Mouse (Mus musculus): Measurements from ENCODE around the gene Gabpb2.
A peak's percentile ranks its signal among the peaks of the same experiment; 100 is the strongest.
"Not testable (repeated sequence)": the region's sequence is repeated elsewhere in the genome, so short reads cannot be mapped to it uniquely, and the experiment has no call there.

Gene Gabpb2

GRCm38 (mm10) chr3:95161041-95161551, 56.6 kb downstream of the Gabpb2 start:
- no peak for DNase-seq (ENCODE audit: low read depth in 2 of 2, low spot score in 2 of 2)

- DNase-seq (ENCODE audit: low read depth in 2 of 2, low spot score in 2 of 2), result peak; percentile 75 to 81
Measured at GRCm38 (mm10) chr3:95159987-95160963, 57.4 kb downstream of the Gabpb2 start, which contains the start of gene Sema6c. Gene Sema6c (plus strand): TSS chr3:95160457.

DNA sequence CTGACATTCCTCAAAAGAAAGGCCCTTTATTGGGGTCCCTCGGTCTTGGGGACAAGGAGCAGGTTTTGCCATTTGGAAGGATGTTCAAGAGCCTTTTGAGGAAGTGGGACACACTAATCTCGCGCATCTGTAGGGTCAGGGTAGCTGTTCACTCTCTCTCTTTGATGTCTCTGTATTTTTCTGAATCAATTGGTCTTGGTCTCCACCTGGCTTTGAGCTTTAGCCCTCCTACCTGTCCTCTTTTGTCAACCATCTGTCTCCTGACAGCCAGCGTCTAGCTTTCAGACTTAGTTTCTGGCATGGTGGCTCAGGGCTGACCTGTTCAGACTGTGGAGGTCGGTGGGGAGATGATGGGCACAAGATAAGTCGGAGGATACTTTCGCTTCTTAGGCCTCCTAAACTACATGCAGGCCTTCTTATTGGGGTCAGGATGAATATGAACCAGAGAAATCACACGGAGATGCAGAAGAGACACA, 58.2 kb downstream of the Gabpb2 start:
- DNase-seq (ENCODE audit: low read depth in 2 of 2, low spot score in 2 of 2), result no peak

DNA sequence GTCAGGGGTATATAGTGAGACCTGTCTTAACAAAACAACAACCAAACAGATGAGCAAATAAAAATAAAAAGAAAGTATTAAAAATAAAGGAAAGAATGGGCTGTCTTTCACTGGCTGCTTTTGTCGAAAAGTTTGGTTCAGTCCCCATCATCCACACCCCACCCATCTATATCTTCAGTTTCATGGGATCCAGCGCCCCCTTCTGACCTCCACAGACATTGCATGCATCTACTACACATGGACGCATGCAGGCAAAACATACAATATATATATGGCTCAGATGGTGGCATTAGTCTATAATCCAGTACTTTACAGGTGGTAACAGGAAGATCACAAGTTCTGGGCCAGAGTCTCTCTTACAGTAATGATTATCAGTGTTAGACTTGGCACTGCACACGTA, 63.8 kb downstream of the Gabpb2 start:
- peak; percentile 72 to 85 for DNase-seq (ENCODE audit: low read depth in 2 of 2, low spot score in 2 of 2)

DNA sequence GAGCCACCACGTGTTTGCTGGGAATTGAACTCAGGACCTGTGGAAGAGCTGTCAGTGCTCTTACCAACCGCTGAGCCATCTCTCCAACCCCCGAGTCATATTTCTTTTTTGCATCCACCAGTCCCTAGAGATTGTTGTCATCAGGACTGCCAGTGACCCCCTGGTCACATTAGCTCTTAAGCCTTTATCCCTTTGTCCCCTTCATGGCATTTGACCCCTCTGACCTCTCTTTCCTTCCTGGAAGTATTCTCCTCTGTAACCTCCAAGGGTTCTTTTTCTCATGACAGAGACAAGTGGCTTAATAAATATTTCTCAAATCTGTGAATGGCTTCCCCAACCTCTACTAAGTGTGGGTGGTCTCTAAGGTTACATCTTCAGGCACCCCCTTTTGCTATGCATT, 69.8 kb downstream of the Gabpb2 start:
- DNase-seq (ENCODE audit: low read depth in 2 of 2, low spot score in 2 of 2), result no peak

- peak; percentile 87 to 94 for DNase-seq (ENCODE audit: low read depth in 2 of 2, low spot score in 2 of 2)
Measured at GRCm38 (mm10) chr3:95142617-95143011, 75.1 kb downstream of the Gabpb2 start.

DNA sequence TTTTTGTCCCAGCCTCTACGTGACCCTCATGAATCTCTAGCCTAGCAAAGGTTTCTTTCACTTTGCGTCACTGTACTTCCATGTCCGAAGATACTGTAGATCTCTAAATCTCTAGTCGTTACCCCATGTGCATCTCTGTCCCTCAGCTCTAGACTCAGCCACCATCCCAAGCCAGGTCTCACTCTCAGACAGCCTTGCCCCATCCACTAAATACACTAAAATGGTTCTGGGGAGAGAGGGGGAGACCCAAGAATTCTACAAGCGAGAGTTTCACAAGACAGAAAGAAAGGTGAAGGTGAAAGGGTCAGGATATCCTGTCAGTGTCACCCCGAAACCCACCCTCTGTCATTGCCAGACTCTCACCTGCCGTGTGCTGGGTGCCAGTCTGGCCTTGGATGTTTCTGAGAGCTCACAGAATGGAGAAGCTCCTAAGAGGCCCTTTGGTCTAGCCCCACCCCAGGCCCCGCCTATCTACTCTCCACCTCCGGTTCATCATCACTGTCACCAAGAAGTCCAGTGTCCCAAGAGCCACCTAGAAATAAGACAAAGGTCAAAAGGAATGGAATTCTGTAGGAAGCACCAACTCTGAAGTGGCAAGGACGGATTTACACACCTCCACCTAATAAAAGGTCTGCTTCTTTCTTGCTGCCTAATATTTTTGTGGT, 75.6 kb downstream of the Gabpb2 start, which contains the start of gene Tnfaip8l2:
TSS of gene Tnfaip8l2 (minus strand) at position 409 of the 665 bp plus-strand sequence.
- DNase-seq (ENCODE audit: low read depth in 2 of 2, low spot score in 2 of 2), result peak in 1 of 2 experiments; percentile 43

DNA sequence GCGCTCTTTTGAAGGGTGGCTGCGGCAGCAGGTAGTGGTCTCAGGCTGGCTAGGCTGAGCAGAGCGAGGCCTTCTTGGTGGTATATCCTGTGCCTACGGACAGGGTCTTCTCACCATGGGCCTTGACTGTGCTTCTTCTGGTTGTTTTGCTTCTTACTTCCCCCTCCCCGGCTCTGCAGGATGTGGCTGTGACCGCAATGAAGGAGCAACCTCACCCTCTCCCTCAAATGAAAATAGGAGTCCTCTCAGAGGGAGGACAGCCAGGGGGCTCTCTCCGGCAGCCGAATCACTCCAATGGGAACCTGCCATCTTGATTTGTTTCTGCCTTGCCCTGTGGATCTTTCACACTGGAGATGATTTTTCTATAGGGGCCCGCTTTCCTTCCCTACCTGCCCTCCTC, 76.2 kb downstream of the Gabpb2 start:
- peak; percentile 62 to 73 for DNase-seq (ENCODE audit: low read depth in 2 of 2, low spot score in 2 of 2)

DNA sequence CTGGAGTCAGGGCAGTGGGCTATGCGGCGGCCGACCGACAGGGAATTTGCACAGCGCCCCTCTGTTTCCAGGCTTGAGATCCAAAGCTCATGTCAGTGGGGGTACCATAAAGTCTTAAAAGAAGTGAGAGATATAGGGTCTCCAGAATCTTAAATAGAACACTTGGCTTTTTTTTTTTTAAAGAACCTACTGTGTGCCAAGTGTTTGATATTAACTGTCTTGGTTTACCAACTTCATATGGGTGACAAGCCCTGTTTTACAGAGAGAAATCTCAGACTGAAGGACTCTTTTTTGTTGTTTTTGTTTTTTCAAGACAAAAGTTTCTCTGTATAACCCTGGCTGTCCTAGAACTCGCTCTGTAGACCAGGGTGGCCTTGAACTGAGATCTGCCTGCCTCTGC, 76.9 kb downstream of the Gabpb2 start:
- DNase-seq (ENCODE audit: low read depth in 2 of 2, low spot score in 2 of 2), result no peak

- DNase-seq (ENCODE audit: low read depth in 2 of 2, low spot score in 2 of 2), result no peak
Measured at GRCm38 (mm10) chr3:95140289-95140595, 77.5 kb downstream of the Gabpb2 start.

GRCm38 (mm10) chr3:95139586-95140288, 78.0 kb downstream of the Gabpb2 start:
- peak in 1 of 2 experiments; percentile 4 for DNase-seq (ENCODE audit: low read depth in 2 of 2, low spot score in 2 of 2)

- no peak for DNase-seq (ENCODE audit: low read depth in 2 of 2, low spot score in 2 of 2)
Measured at GRCm38 (mm10) chr3:95136336-95136735, 81.4 kb downstream of the Gabpb2 start.

- peak; percentile 62 to 79 for DNase-seq (ENCODE audit: low read depth in 2 of 2, low spot score in 2 of 2)
Measured at GRCm38 (mm10) chr3:95135433-95136052, 82.2 kb downstream of the Gabpb2 start.

- DNase-seq (ENCODE audit: low read depth in 2 of 2, low spot score in 2 of 2), result no peak
Measured at GRCm38 (mm10) chr3:95135023-95135422, 82.7 kb downstream of the Gabpb2 start.

DNA sequence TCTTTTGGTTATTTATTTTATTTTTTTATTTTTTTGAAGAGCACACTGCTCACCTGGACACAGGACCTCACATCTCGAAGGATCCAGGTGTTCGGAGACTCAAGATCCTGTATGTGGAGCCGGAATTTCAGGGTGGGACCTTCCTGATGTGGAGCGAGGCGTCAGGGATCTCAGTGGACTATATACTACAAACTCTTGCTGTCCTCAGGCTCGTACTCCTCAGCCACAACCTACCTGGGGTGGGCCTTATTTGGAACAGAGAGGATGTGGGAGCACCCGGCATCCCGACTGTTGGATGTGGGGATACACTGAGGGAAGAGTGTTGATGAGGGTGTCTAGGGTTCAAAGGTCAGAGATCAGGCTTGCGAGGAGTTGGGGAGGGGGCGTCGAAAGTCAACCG, 83.6 kb downstream of the Gabpb2 start:
- DNase-seq (ENCODE audit: low read depth in 2 of 2, low spot score in 2 of 2), result not testable (repeated sequence)

DNA sequence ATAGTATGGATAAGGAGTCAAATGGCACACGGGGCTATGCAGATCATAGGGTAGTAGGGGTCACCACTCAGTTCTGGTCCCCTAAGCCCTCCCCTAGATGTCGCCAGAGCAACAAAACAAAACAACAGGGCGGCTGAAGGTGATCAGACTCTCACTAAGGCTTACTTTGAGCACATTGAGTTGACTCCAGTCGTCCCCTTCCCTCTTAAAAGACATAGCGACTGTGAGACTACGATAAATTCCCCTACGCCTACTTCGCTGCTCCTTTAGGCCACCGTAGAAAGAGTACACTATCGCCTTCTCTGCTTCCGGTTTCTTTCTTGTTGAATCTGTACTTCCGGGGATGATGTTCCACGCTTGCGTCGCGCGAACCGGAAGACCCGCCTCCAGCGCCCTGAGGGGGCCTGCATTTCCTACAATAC, 84.0 kb downstream of the Gabpb2 start, which contains the start of the genes Scnm1 and Lysmd1:
TSS of gene Scnm1 (minus strand) at position 332 of the 422 bp plus-strand sequence.
TSS of gene Lysmd1 (plus strand) at position 409 of the 422 bp plus-strand sequence.
- DNase-seq (ENCODE audit: low read depth in 2 of 2, low spot score in 2 of 2), result peak; percentile 82 to 88

GRCm38 (mm10) chr3:95133176-95133575, 84.5 kb downstream of the Gabpb2 start:
- DNase-seq (ENCODE audit: low read depth in 2 of 2, low spot score in 2 of 2), result no peak

- DNase-seq (ENCODE audit: low read depth in 2 of 2, low spot score in 2 of 2), result not testable (repeated sequence)
Measured at GRCm38 (mm10) chr3:95132389-95132788, 85.3 kb downstream of the Gabpb2 start.
